Mouse (Mus musculus): ENCODE results near the gene Mbd4. TPM values are rescaled to one million over a fixed set of nuclear protein-coding genes. Genes with fewer than 3 reads are reported as not detected.

The Mbd4 gene
- polyA plus RNA-seq, 1 experiment from 2014 or later = 12.5 TPM

- Histone ChIP-seq H3K4me2 (ENCODE audit: low read depth, low read length) (no peak overlapping the region), H3K36me3 (ENCODE audit: control insufficient read depth, insufficient read depth) (peaks cover 73% of the 10 kb centered on the region), H3K27ac (ENCODE audit: low read length) (no peak overlapping the region), H3K4me3 (ENCODE audit: low read length) (no peak overlapping the region), H3K9me3 (replicated peaks; ENCODE audit: control insufficient read depth, low read length) (no peaks in the 10 kb centered on the region), H3K9ac (ENCODE audit: low read length) (peak overlapping the region; percentile 33; the same call in 1 of the 2 replicates), H3K27me3 (ENCODE audit: control insufficient read depth, insufficient read depth, low read length) (no peaks in the 10 kb centered on the region), H3K4me1 (ENCODE audit: control insufficient read depth, insufficient read depth, low read length) (peaks cover 15% of the 10 kb centered on the region)
- 63% methylated on average over 34 of the region's 34 CpGs for WGBS
- ATAC-seq (replicated peaks; ENCODE audit: extremely low read depth, insufficient read depth, low FRiP score) = peak; percentile 41; the same call in 1 of the 2 replicates
Measured at GRCm38 (mm10) chr6:115791842-115792686, 61.1 kb downstream of the Mbd4 start.

- no peak overlapping the region for H3K27ac ChIP-seq (ENCODE audit: low read length)
- H3K9me3 ChIP-seq (replicated peaks; ENCODE audit: control insufficient read depth, low read length) = no peaks in the 10 kb centered on the region
- H3K27me3 ChIP-seq (ENCODE audit: control insufficient read depth, insufficient read depth, low read length) = no peaks in the 10 kb centered on the region
- no peak overlapping the region for H3K4me2 ChIP-seq (ENCODE audit: low read depth, low read length)
- no peak overlapping the region for H3K4me3 ChIP-seq (ENCODE audit: low read length)
- H3K36me3 ChIP-seq (ENCODE audit: control insufficient read depth, insufficient read depth) = peaks cover 72% of the 10 kb centered on the region
- no peak for ATAC-seq (replicated peaks; ENCODE audit: extremely low read depth, insufficient read depth, low FRiP score)
- peaks cover 15% of the 10 kb centered on the region for H3K4me1 ChIP-seq (ENCODE audit: control insufficient read depth, insufficient read depth, low read length)
- WGBS = 76% methylated on average over 10 of the region's 10 CpGs
- no peak overlapping the region for H3K9ac ChIP-seq (ENCODE audit: low read length)
Measured at GRCm38 (mm10) chr6:115791016-115791415, 62.2 kb downstream of the Mbd4 start.

Other genes starting within 250 kb of the Mbd4 start
- gene Raf1, start 176.7 kb downstream of the Mbd4 start, polyA plus RNA-seq (2015; fragmentation: Nextera tagmentation; extraction: Ambion mirVana) = 103 and 104 TPM in 2 replicates
- gene Tmem40, start 91.0 kb downstream of the Mbd4 start, polyA plus RNA-seq (2015; fragmentation: Nextera tagmentation; extraction: Ambion mirVana) = 1.1 and 1.3 TPM in 2 replicates
- 42.0 and 49.8 TPM in 2 replicates for gene Cand2, start 78.8 kb downstream of the Mbd4 start, polyA plus RNA-seq (2015; fragmentation: Nextera tagmentation; extraction: Ambion mirVana)
- gene Rpl32, start 44.6 kb downstream of the Mbd4 start, polyA plus RNA-seq (2015; fragmentation: Nextera tagmentation; extraction: Ambion mirVana) = 1,011 and 1,085 TPM in 2 replicates
- 0.51 and 0.59 TPM in 2 replicates for gene Efcab12, start 15.0 kb downstream of the Mbd4 start, polyA plus RNA-seq (2015; fragmentation: Nextera tagmentation; extraction: Ambion mirVana)
- gene Ift122, start 99 bp upstream of the Mbd4 start, polyA plus RNA-seq (2015; fragmentation: Nextera tagmentation; extraction: Ambion mirVana) = 21.4 and 23.0 TPM in 2 replicates
- 0.16 TPM in 1 of 2 replicates, not detected in the other for gene Rho, start 78.4 kb upstream of the Mbd4 start, polyA plus RNA-seq (2015; fragmentation: Nextera tagmentation; extraction: Ambion mirVana)
- gene H1foo, start 91.6 kb upstream of the Mbd4 start, polyA plus RNA-seq (2015; fragmentation: Nextera tagmentation; extraction: Ambion mirVana) = not detected in 2 replicates
- gene Plxnd1, start 141.6 kb upstream of the Mbd4 start, polyA plus RNA-seq (2015; fragmentation: Nextera tagmentation; extraction: Ambion mirVana) = 46.0 and 49.6 TPM in 2 replicates